Mouse (Mus musculus): ENCODE results near the gene Ssty1. TPM values are rescaled to one million over a fixed set of nuclear protein-coding genes. Genes with fewer than 3 reads are reported as not detected.
"Not testable (repeated sequence)": the region's sequence is repeated elsewhere in the genome, so short reads cannot be mapped to it uniquely, and the experiment has no call there.

The Ssty1 gene
- polyA plus RNA-seq (2015; fragmentation: Nextera tagmentation; extraction: Ambion mirVana): not detected in 2 replicates

DNA sequence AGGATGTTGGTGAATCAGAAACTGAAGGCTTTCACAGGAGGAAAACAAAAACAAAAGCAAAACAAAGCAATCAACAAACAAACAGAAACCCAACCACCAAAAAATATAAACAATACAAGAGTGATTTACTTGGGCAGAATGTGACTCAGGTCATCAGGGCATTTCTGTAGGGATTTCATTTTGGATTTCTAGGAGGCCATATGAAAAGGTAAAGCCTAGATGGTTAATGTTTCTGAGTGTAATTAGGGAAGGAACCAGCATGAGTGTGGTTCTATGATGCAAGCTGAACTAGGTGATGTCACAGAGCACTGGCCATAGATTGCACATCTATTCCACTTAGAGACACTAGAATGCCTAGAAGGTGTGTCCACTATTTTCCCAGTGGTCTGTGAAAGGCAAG is at the start of gene Ssty1:
Gene Ssty1, plus strand, starts transcription at position 301 of the 400 bp plus-strand sequence.
- H3K27ac ChIP-seq; H3K4me1 ChIP-seq; ATAC-seq (replicated peaks; ENCODE audit: low FRiP score); H3K4me2 ChIP-seq; H3K36me3 ChIP-seq; H3K9ac ChIP-seq; H3K9me3 ChIP-seq (replicated peaks); H3K27me3 ChIP-seq; H3K4me3 ChIP-seq (replicated peaks): not testable (repeated sequence)

DNA sequence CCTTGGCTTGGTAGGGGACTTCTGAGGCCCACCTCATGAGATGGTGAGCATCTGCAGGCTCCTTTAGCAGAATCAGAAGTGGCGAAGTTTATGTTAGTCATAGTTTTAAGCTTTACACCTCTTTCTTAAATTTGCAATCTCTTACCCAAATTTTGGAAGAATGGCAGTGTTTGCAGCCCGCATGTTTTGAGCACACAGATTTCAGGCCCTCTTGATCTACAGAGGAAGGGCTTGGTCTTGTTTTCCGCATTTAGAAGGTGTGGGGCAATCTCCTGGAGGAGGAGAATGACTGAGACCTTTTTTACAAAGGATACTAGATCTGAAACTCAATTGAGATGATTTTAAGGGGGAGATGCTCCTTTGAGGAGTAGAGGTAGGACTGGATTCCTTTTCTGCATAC is 27.2 kb upstream of the Ssty1 start, which contains the start of gene Gm21764:
Gene Gm21764, minus strand, starts transcription at position 101 of the 400 bp plus-strand sequence.
- not testable (repeated sequence) for H3K36me3 ChIP-seq; H3K9ac ChIP-seq; ATAC-seq (replicated peaks; ENCODE audit: low FRiP score); H3K4me2 ChIP-seq; H3K4me1 ChIP-seq; H3K27ac ChIP-seq; H3K27me3 ChIP-seq; H3K9me3 ChIP-seq (replicated peaks); H3K4me3 ChIP-seq (replicated peaks)
- no CpG with 5 or more reads among the region's 3 CpGs for WGBS

Other genes starting within 250 kb of the Ssty1 start
- gene Gm21904, start 242.8 kb upstream of the Ssty1 start, polyA plus RNA-seq (2015; fragmentation: Nextera tagmentation; extraction: Ambion mirVana): not detected in 2 replicates
- gene Gm20772, start 214.4 kb upstream of the Ssty1 start, polyA plus RNA-seq (2015; fragmentation: Nextera tagmentation; extraction: Ambion mirVana): not detected in 2 replicates
- not detected in 2 replicates for gene Gm20831, start 214.4 kb upstream of the Ssty1 start, polyA plus RNA-seq (2015; fragmentation: Nextera tagmentation; extraction: Ambion mirVana)
- gene Srsy, start 151.8 kb upstream of the Ssty1 start, polyA plus RNA-seq (2015; fragmentation: Nextera tagmentation; extraction: Ambion mirVana): not detected in 2 replicates
- not detected in 2 replicates for gene Gm21764, start 27.3 kb upstream of the Ssty1 start, polyA plus RNA-seq (2015; fragmentation: Nextera tagmentation; extraction: Ambion mirVana)